Mouse (Mus musculus) layer of hippocampus, adult 11-12 months (tissue): ENCODE results near the gene Fam183b.

Experiments
- DNase-seq: peaks from one replicate; pipeline ENCODE4 v3.0.0; 2022; ENCODE audit warnings: low spot score

Fam183b gene

GRCm38 (mm10) chr11:58772888-58773287 is 28.9 kb downstream of the Fam183b start, which contains the start of gene Olfr315:
Olfr315 (plus strand) TSS chr11:58773188.
- DNase-seq, result no peak

- no peak for DNase-seq
Measured at GRCm38 (mm10) chr11:58752434-58752833, 49.3 kb downstream of the Fam183b start, which contains the start of gene Olfr316. Olfr316 (plus strand) TSS chr11:58752734.

GRCm38 (mm10) chr11:58751096-58751495 is 50.7 kb downstream of the Fam183b start:
- peak; percentile 31 for DNase-seq
